Mouse (Mus musculus): ENCODE measurements around the gene Tnfaip8l1.

GRCm38 (mm10) chr17:56208821-56209220 lies 46.5 kb downstream of the Tnfaip8l1 start:
- TF ChIP-seq CTCF (IDR thresholded peaks at IDR 0.05; ENCODE audit: insufficient read depth, low read length), result no peak
- TF ChIP-seq POLR2A (IDR thresholded peaks at IDR 0.05; ENCODE audit: borderline replicate concordance, extremely low read depth, low read depth, low read length), result no peak

Data from lung, adult 2 months (tissue).